Mouse (Mus musculus): ENCODE measurements around the gene Hells.

DNA sequence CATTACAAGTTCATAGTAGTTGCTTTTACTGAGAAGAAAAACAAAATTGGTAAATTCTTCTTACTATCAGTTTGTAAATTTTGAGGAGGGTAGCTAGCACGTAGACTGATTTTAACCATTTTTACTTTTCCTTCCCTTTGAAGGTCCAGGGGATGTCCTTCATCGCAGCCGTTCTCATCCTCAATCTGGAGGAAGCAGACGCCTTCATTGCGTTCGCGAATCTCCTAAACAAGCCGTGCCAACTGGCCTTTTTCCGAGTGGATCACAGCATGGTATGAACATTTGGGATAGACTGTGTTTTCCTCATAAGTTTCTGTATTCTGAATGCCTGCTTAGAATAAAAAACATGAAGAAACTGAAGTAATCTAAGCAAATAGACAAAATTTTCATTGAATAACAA, 16.9 kb upstream of the Hells start:
- TF ChIP-seq CTCF (IDR thresholded peaks at IDR 0.05; ENCODE audit: borderline replicate concordance, extremely low read depth, insufficient read depth, insufficient read length): no peak
- no peak for TF ChIP-seq POLR2A (IDR thresholded peaks at IDR 0.05; ENCODE audit: borderline replicate concordance, extremely low read depth, insufficient read depth, insufficient read length, poor library complexity, severe bottlenecking)

Measured in brain, embryonic 14.5 days (tissue).